Mouse (Mus musculus) stomach, embryonic 15.5 days (tissue): Measurements from ENCODE around the gene Tgm5. TPM values are rescaled to one million over a fixed set of nuclear protein-coding genes. Genes with fewer than 3 reads are reported as not detected.
"Not testable (repeated sequence)": the region's sequence is repeated elsewhere in the genome, so short reads cannot be mapped to it uniquely, and the experiment has no call there.

Source experiments
- ATAC-seq: fragments of 200-750 bp; cut with Nextera tagmentation; 2 replicates; pipeline ENCODE4 v1.8.0; 2017; ENCODE audit warnings: low read depth, moderate number of reproducible peaks, moderate TSS enrichment; ENCODE audit not compliant: insufficient read depth, low FRiP score
- H3K27ac ChIP-seq: fragments of 300-500 bp; sonication (generic); 2 replicates; pipeline ENCODE4 v1.5.1; 2015; ENCODE audit warnings: mild to moderate bottlenecking, inconsistent platforms
- H3K27me3 ChIP-seq: fragments of 300-500 bp; sonication (generic); replicated peaks from 2 replicates; pipeline ENCODE4 v1.6.1; 2015; ENCODE audit warnings: inconsistent platforms
- H3K36me3 ChIP-seq: fragments of 300-500 bp; sonication (generic); 2 replicates; pipeline ENCODE4 v1.6.1; 2015; ENCODE audit warnings: inconsistent platforms
- H3K4me1 ChIP-seq: fragments of 300-500 bp; sonication (generic); 2 replicates; pipeline ENCODE4 v1.6.1; 2015; ENCODE audit warnings: inconsistent platforms
- H3K4me2 ChIP-seq: fragments of 300-500 bp; sonication (generic); 2 replicates; pipeline ENCODE4 v1.6.1; 2015; ENCODE audit warnings: mild to moderate bottlenecking, inconsistent platforms
- H3K4me3 ChIP-seq: fragments of 300-500 bp; sonication (generic); replicated peaks from 2 replicates; pipeline ENCODE4 v1.5.1; 2015; ENCODE audit warnings: inconsistent platforms
- H3K9ac ChIP-seq: fragments of 300-500 bp; sonication (generic); 2 replicates; pipeline ENCODE4 v1.6.1; 2015; ENCODE audit warnings: inconsistent platforms
- H3K9me3 ChIP-seq: fragments of 300-500 bp; sonication (generic); 2 replicates; pipeline ENCODE4 v1.6.1; 2016; ENCODE audit warnings: inconsistent platforms
- WGBS: fragments of 180-500 bp; shearing (Covaris S2); methylation state at CpG from one replicate; pipeline ENCODE4 v1.1.7; 2015; 5-methylcytosine and 5-hydroxymethylcytosine counted together
- polyA plus RNA-seq: library from polyadenylated mRNA; unstranded; fragments of >200 nt; fragmentation: Nextera tagmentation; extraction: Ambion mirVana; gene quantifications from 2 replicates; pipeline ENCODE4 v1.2.1, GENCODE M21; 2015

Tgm5 gene
- polyA plus RNA-seq, 1 experiment from 2014 or later, result 0.31 TPM

DNA sequence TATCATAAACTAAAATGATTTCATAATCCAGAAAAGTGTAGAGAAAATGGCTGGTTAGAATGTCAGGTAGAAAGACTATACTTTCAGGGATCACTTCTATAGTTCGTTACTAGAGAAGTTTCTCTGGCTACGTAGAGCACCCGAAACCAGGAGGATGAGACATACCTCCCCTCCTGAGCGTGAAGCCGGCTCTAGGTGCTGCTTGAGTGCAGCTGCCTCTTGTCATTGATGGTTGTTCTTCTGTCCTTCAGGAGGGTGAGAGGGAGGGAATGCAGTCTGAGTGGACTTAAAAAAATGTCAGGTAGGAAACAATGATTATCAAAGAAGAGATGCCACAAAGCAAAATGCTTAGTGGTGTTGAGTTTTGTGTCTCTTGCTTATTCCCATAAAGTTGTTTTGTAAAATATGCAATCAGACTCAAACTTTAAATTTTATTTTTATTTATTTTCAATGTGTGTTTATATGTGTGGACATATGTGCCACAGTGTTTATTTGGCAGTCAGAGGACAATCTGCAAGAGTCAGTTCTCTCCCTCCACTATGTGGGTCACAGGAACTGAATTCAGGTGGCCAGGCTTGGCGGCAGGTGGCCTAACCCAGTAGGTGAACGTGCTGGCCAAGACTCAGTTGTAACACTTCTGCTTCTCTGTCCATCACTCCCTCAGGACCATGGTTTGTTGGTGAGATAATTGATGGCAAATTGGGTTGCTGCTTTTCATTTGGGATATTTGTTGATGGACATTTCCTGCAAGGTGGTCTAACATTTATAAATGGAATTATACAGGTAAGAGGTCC lies 81.4 kb downstream of the Tgm5 start:
- Histone ChIP-seq H3K4me1 (peaks cover 5% of the 10 kb centered on the region), H3K9ac (no peak overlapping the region), H3K27me3 (no peaks in the 10 kb centered on the region), H3K4me2 (no peak overlapping the region), H3K27ac (no peak overlapping the region), H3K9me3 (no peaks in the 10 kb centered on the region), H3K36me3 (no peaks in the 10 kb centered on the region), H3K4me3 (no peak overlapping the region)
- ATAC-seq, result no peak
- 84% methylated on average over 7 of the region's 7 CpGs for WGBS

DNA sequence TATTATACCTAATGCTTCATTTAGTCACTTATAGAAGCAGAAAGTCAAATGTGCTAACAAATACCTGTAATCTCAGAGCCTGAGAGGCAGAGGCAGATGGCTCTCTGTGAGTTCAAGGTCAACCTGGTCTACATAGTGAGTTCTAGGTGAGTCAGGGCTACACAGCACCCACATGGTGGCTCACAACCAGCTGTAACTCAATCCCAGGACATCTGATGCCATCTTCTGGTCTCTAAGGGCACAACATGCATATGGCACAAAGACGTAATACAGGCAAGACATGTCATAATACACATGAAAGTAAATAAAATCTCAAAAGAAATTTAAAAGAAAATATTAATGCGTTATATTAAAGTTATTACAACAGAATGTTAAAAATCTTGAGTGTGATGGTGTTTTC lies 82.1 kb downstream of the Tgm5 start:
- Histone ChIP-seq H3K36me3 (no peaks in the 10 kb centered on the region), H3K27ac (no peak overlapping the region), H3K9ac (no peak overlapping the region), H3K9me3 (no peaks in the 10 kb centered on the region), H3K4me2 (no peak overlapping the region), H3K4me3 (no peak overlapping the region), H3K4me1 (no peaks in the 10 kb centered on the region), H3K27me3 (no peaks in the 10 kb centered on the region)
- 68% methylated on average over 2 of the region's 2 CpGs for WGBS
- no peak for ATAC-seq

DNA sequence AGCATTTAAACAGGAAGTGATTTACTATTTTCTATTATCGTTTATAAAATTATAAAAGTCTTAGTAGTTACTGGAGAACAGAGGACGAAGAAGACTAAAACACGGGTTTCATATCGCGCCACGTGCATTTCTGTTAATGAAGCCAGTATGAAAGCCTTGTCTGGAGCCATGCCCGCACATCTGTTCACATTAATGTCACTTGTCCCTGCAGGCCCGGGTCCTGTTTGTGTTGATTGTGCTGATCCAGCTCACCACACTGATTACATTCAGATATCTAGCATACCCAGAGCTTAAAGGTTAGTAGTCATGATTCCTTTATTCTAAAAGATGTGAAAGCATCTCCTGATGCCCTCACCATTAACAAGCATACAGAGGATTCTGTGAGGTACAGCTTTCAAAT lies 86.8 kb downstream of the Tgm5 start:
- 83% methylated on average over 8 of the region's 8 CpGs for WGBS
- Histone ChIP-seq H3K27ac (no peak overlapping the region), H3K4me2 (no peak overlapping the region), H3K9me3 (no peaks in the 10 kb centered on the region), H3K9ac (no peak overlapping the region), H3K27me3 (no peaks in the 10 kb centered on the region), H3K4me3 (no peak overlapping the region), H3K4me1 (no peaks in the 10 kb centered on the region), H3K36me3 (no peaks in the 10 kb centered on the region)
- ATAC-seq, result no peak

DNA sequence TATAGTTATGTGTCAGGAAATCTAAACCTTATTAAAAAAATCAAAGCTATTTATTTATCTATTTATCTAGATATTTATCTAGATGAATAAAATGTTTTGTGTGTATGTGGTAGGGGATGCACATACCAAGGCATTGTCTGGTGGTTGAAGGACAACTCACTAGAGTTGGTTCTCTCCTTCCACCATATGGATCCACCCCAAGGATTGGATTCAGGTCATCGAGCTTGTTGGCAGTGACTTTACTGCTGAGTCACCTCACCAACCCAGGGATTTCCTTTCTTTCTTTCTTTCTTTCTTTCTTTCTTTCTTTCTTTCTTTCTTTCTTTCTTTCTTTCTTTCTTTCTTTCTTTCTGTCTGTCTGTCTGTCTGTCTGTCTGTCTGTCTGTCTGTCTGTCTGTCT lies 89.0 kb downstream of the Tgm5 start:
- H3K27me3 ChIP-seq, H3K9ac ChIP-seq, ATAC-seq, H3K9me3 ChIP-seq, H3K27ac ChIP-seq, H3K4me3 ChIP-seq, H3K36me3 ChIP-seq, H3K4me2 ChIP-seq, H3K4me1 ChIP-seq: not testable (repeated sequence)
- 71% methylated on average over 1 of the region's 1 CpGs for WGBS

Other genes starting within 250 kb of the Tgm5 start
- 4.9 and 5.5 TPM in 2 replicates for gene Cdan1, start 235.7 kb downstream of the Tgm5 start, polyA plus RNA-seq
- 2.9 TPM in 2 replicates for gene Ttbk2, start 235.2 kb downstream of the Tgm5 start, polyA plus RNA-seq
- gene Ubr1, start 115.1 kb downstream of the Tgm5 start, polyA plus RNA-seq, result 21.5 and 22.9 TPM in 2 replicates
- gene Tmem62, start 108.8 kb downstream of the Tgm5 start, polyA plus RNA-seq, result 3.5 and 4.9 TPM in 2 replicates
- 33.6 and 35.0 TPM in 2 replicates for gene Ccndbp1, start 77.4 kb downstream of the Tgm5 start, polyA plus RNA-seq
- 6.0 and 12.2 TPM in 2 replicates for gene Epb42, start 48.8 kb downstream of the Tgm5 start, polyA plus RNA-seq
- 0.40 and 0.52 TPM in 2 replicates for gene Tgm7, start 24.0 kb upstream of the Tgm5 start, polyA plus RNA-seq
- 19.1 and 19.5 TPM in 2 replicates for gene Adal, start 54.6 kb upstream of the Tgm5 start, polyA plus RNA-seq
- gene Lcmt2, start 54.8 kb upstream of the Tgm5 start, polyA plus RNA-seq, result 20.1 and 23.1 TPM in 2 replicates
- gene Tubgcp4, start 84.8 kb upstream of the Tgm5 start, polyA plus RNA-seq, result 50.5 and 51.0 TPM in 2 replicates
- gene Zscan29, start 85.3 kb upstream of the Tgm5 start, polyA plus RNA-seq, result 8.6 and 9.7 TPM in 2 replicates
- 51.9 and 60.6 TPM in 2 replicates for gene Trp53bp1, start 185.6 kb upstream of the Tgm5 start, polyA plus RNA-seq
- 4.0 and 5.3 TPM in 2 replicates for gene Map1a, start 203.8 kb upstream of the Tgm5 start, polyA plus RNA-seq